Comparison of ENCODE assay signal across 18 mouse cellular contexts in the genomic region with DNA sequence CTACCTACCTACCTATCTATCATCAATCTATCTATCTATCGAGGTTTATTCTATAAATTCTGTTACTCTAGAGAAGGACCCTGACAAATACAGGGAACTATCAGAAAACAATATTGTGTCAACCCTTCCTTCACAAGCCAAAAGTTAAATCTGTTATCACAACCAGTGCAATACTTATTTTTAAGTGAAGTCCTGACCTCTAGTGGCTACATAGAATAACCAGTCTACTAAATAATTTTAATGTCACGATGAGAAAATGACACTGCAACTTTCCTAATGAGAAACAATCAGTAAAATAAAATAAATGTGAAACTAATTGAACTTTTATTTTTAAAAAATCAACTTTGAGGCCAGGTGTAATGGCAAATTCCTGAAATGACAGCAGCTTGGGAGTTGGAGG. TPM values are rescaled to one million over a fixed set of nuclear protein-coding genes. Genes with fewer than 3 reads are reported as not detected.
DNase-seq lines count a peak whose midpoint lies in the region; ATAC-seq and TF ChIP-seq lines count a peak whose summit lies in the region.
"Had no signal": no experiment of that assay in that cellular context is flagged by ENCODE, and none has a peak within 500 bp of the region (broad histone marks: within the 10 kb centered on the region; RNA-seq: fewer than 3 reads in every experiment).

No protein-coding gene starts in this region.

- no peak overlapping the region for H3K27ac ChIP-seq in kidney, adult 2 months (ENCODE audit: insufficient read depth, low read depth, low read length)
- no peak overlapping the region for H3K27ac ChIP-seq in kidney, embryonic 14.5 days (ENCODE audit: low read depth, low read length)
- H3K27ac ChIP-seq in midbrain, embryonic 14.5 days (replicated peaks; ENCODE audit: low read depth, low read length) = no peak overlapping the region
- H3K27ac ChIP-seq in midbrain, embryonic 10.5 days (replicated peaks) = no peak overlapping the region
- H3K27ac ChIP-seq: embryonic facial prominence, embryonic 13.5 days; limb, embryonic 12.5 days; stomach, embryonic 15.5 days had no signal

- no peak for TF ChIP-seq POLR2A in kidney, adult 2 months (IDR thresholded peaks at IDR 0.05; ENCODE audit: low read depth, low read length)

- no peaks in the 10 kb centered on the region for H3K36me3 ChIP-seq in kidney, adult 2 months (ENCODE audit: control insufficient read depth, insufficient read depth, low read length)
- H3K36me3 ChIP-seq in kidney, embryonic 14.5 days (ENCODE audit: control insufficient read depth, insufficient read depth, low read length) = no peaks in the 10 kb centered on the region
- H3K36me3 ChIP-seq in midbrain, embryonic 14.5 days (ENCODE audit: control insufficient read depth, insufficient read depth, low read length) = no peaks in the 10 kb centered on the region
- no peaks in the 10 kb centered on the region for H3K36me3 ChIP-seq in midbrain, embryonic 10.5 days
- H3K36me3 ChIP-seq: embryonic facial prominence, embryonic 13.5 days; limb, embryonic 12.5 days; stomach, embryonic 15.5 days had no signal

- CTCF ChIA-PET in Patski (lab: Charles Lee) = interaction anchor here (0.9 to 3.3 kb wide), 7 partner anchors 10 to 337 kb away, joined by 3 to 11 read pairs (median 4); no protein-coding TSS in a partner anchor

- POLR2A ChIA-PET in Patski (lab: Charles Lee) = no interaction called here

- H3K4me1 ChIP-seq in kidney, adult 2 months (ENCODE audit: control insufficient read depth, insufficient read depth, low read length) = no peaks in the 10 kb centered on the region; the same call in 1 of the 2 replicates
- no peaks in the 10 kb centered on the region for H3K4me1 ChIP-seq in kidney, embryonic 14.5 days (ENCODE audit: control insufficient read depth, insufficient read depth, low read length)
- H3K4me1 ChIP-seq in midbrain, embryonic 14.5 days (ENCODE audit: control insufficient read depth, insufficient read depth, low read length) = 0 out of 2 replicates have a peak, but pooled peaks cover 2% of the 10 kb centered on the region
- H3K4me1 ChIP-seq in midbrain, embryonic 10.5 days = peaks cover 11% of the 10 kb centered on the region
- H3K4me1 ChIP-seq: limb, embryonic 12.5 days had no signal

- no peaks in the 10 kb centered on the region for H3K9me3 ChIP-seq in kidney, embryonic 14.5 days (ENCODE audit: control insufficient read depth, low read length)
- H3K9me3 ChIP-seq in midbrain, embryonic 14.5 days (ENCODE audit: control insufficient read depth, low read length) = no peaks in the 10 kb centered on the region
- H3K9me3 ChIP-seq in midbrain, embryonic 10.5 days (replicated peaks) = no peaks in the 10 kb centered on the region
- H3K9me3 ChIP-seq: embryonic facial prominence, embryonic 13.5 days; limb, embryonic 12.5 days; stomach, embryonic 15.5 days had no signal

- in situ Hi-C loops in Patski (cut with MboI; ENCODE audit: low pct_unique_long_range_greater_than_20kb) = loop anchor here (5.0 kb wide), 1 partner anchor 337 kb away; no protein-coding TSS in a partner anchor

- H3K4me3 ChIP-seq in kidney, adult 2 months (ENCODE audit: insufficient read depth, low read depth, low read length) = no peak overlapping the region
- H3K4me3 ChIP-seq in kidney, embryonic 14.5 days (ENCODE audit: low read length) = no peak overlapping the region
- H3K4me3 ChIP-seq in midbrain, embryonic 14.5 days (replicated peaks; ENCODE audit: low read depth, low read length) = no peak overlapping the region
- H3K4me3 ChIP-seq in midbrain, embryonic 10.5 days = no peak overlapping the region
- H3K4me3 ChIP-seq: embryonic facial prominence, embryonic 13.5 days; limb, embryonic 12.5 days; stomach, embryonic 15.5 days had no signal

- H3K27me3 ChIP-seq in kidney, adult 2 months (replicated peaks; ENCODE audit: control insufficient read depth, insufficient read depth, low read length) = no peaks in the 10 kb centered on the region
- H3K27me3 ChIP-seq in kidney, embryonic 14.5 days (ENCODE audit: control insufficient read depth, insufficient read depth, low read length) = no peaks in the 10 kb centered on the region
- H3K27me3 ChIP-seq in midbrain, embryonic 14.5 days (ENCODE audit: control insufficient read depth, insufficient read depth, low read length) = no peaks in the 10 kb centered on the region
- peaks cover 4% of the 10 kb centered on the region; the same call in 1 of the 2 replicates for H3K27me3 ChIP-seq in midbrain, embryonic 10.5 days (ENCODE audit: low read depth, poor library complexity, severe bottlenecking)
- no peaks in the 10 kb centered on the region for H3K27me3 ChIP-seq in Patski
- H3K27me3 ChIP-seq: embryonic facial prominence, embryonic 13.5 days; limb, embryonic 12.5 days had no signal

- WGBS in kidney, adult 2 months = 28% methylated on average over 2 of the region's 2 CpGs
- 52% methylated on average over 2 of the region's 2 CpGs for WGBS in kidney, embryonic 14.5 days
- 53% methylated on average over 2 of the region's 2 CpGs for WGBS in midbrain, embryonic 14.5 days
- WGBS in midbrain, embryonic 10.5 days = 63% methylated on average over 2 of the region's 2 CpGs

- peak; percentile 12 for DNase-seq in kidney, adult 2 months
- DNase-seq in midbrain, embryonic 14.5 days = peak; percentile 73
- no peak for DNase-seq in midbrain, embryonic 10.5 days (ENCODE audit: low spot score)
- DNase-seq in Patski (ENCODE audit: low read depth, low spot score) = no peak
- DNase-seq in retina, postnatal 1 day = peak; percentile 10
- DNase-seq in gastrocnemius, adult 18-20 months (ENCODE audit: low spot score) = no peak
- no peak for DNase-seq in gastrocnemius, postnatal 4 days (ENCODE audit: low spot score in 2 of 2)
- DNase-seq: adrenal gland, postnatal 36 days; cerebellum, adult 18-20 months had no signal

- no peak overlapping the region for H3K9ac ChIP-seq in kidney, embryonic 14.5 days (ENCODE audit: low read depth, low read length)
- H3K9ac ChIP-seq in midbrain, embryonic 14.5 days (replicated peaks; ENCODE audit: low read length) = no peak overlapping the region
- H3K9ac ChIP-seq: embryonic facial prominence, embryonic 13.5 days; limb, embryonic 12.5 days; stomach, embryonic 15.5 days had no signal

- no peak for ATAC-seq in kidney, embryonic 14.5 days (ENCODE audit: low FRiP score, low TSS enrichment)
- ATAC-seq in midbrain, embryonic 14.5 days (ENCODE audit: low FRiP score, low TSS enrichment) = no peak
- no peak for ATAC-seq in Patski
- ATAC-seq: hindbrain, embryonic 16.5 days had no signal

- no peak overlapping the region for H3K4me2 ChIP-seq in kidney, embryonic 14.5 days (replicated peaks; ENCODE audit: low read depth, low read length)
- H3K4me2 ChIP-seq in midbrain, embryonic 14.5 days (ENCODE audit: low read length) = no peak overlapping the region
- H3K4me2 ChIP-seq: embryonic facial prominence, embryonic 13.5 days; heart, embryonic 11.5 days; limb, embryonic 12.5 days; stomach, embryonic 15.5 days had no signal

- no peak for TF ChIP-seq CTCF in kidney, adult 2 months (conservative IDR thresholded peaks at IDR 0.05; ENCODE audit: insufficient read depth, insufficient read length, low read depth, low read length)
- peak; percentile 62 for TF ChIP-seq CTCF in Patski (IDR thresholded peaks at IDR 0.05)

RNA-seq across cellular contexts. Expression of a gene that starts 3.5 kb away (rescaled TPM):
- 32.7 and 36.2 TPM in 2 replicates for polyA plus RNA-seq in kidney, adult 2 months (2012; rRNA removed)
- 84.4 and 121 TPM in 2 replicates for polyA plus RNA-seq in kidney, embryonic 14.5 days (2014; fragmentation: Nextera tagmentation; extraction: Ambion mirVana)
- 81.9 and 98.8 TPM in 2 replicates for polyA plus RNA-seq in midbrain, embryonic 14.5 days (2014; fragmentation: Nextera tagmentation; extraction: Ambion mirVana)
- polyA plus RNA-seq in midbrain, embryonic 10.5 days (2016; fragmentation: Nextera tagmentation; extraction: Ambion mirVana) = 101 and 117 TPM in 2 replicates
- polyA plus RNA-seq in Patski (2021) = 85.0 TPM
- 10 to 100 TPM in 1 of 2 experiments, 1 to 10 TPM in 1; 9.5 to 13.3 TPM for total RNA-seq in gastrocnemius, adult 18-20 months (2021)
- total RNA-seq in gastrocnemius, postnatal 4 days (2021) = 10 to 100 TPM; 41.6 to 49.7 TPM

RNA-seq across cellular contexts. Expression of a gene that starts 25.1 kb away (rescaled TPM):
- polyA plus RNA-seq in kidney, adult 2 months (2012; rRNA removed) = not detected in 2 replicates
- polyA plus RNA-seq in kidney, embryonic 14.5 days (2014; fragmentation: Nextera tagmentation; extraction: Ambion mirVana) = 2.8 TPM in 1 of 2 replicates, not detected in the other
- polyA plus RNA-seq in midbrain, embryonic 14.5 days (2014; fragmentation: Nextera tagmentation; extraction: Ambion mirVana) = 0.73 and 1.1 TPM in 2 replicates
- 0.36 and 0.56 TPM in 2 replicates for polyA plus RNA-seq in midbrain, embryonic 10.5 days (2016; fragmentation: Nextera tagmentation; extraction: Ambion mirVana)
- polyA plus RNA-seq in Patski (2021) = 0.56 TPM
- not detected for total RNA-seq in gastrocnemius, adult 18-20 months (2021)
- total RNA-seq in gastrocnemius, postnatal 4 days (2021) = not detected
- total RNA-seq: adrenal gland, postnatal 36 days; megakaryocyte, adult 5-6 weeks had no signal
- polyA plus RNA-seq: embryonic facial prominence, embryonic 13.5 days; frontal cortex, adult 2 months; large intestine, adult 2 months; limb, embryonic 12.5 days; stomach, embryonic 15.5 days had no signal

RNA-seq across cellular contexts. Expression of a gene that starts 46.1 kb away (rescaled TPM):
- 10.2 and 16.7 TPM in 2 replicates for polyA plus RNA-seq in kidney, adult 2 months (2012; rRNA removed)
- 182 and 185 TPM in 2 replicates for polyA plus RNA-seq in kidney, embryonic 14.5 days (2014; fragmentation: Nextera tagmentation; extraction: Ambion mirVana)
- polyA plus RNA-seq in midbrain, embryonic 14.5 days (2014; fragmentation: Nextera tagmentation; extraction: Ambion mirVana) = 76.0 and 81.0 TPM in 2 replicates
- polyA plus RNA-seq in midbrain, embryonic 10.5 days (2016; fragmentation: Nextera tagmentation; extraction: Ambion mirVana) = 163 and 180 TPM in 2 replicates
- polyA plus RNA-seq in Patski (2021) = 76.0 TPM
- total RNA-seq in gastrocnemius, adult 18-20 months (2021) = 10 to 100 TPM; 10.2 to 10.9 TPM
- 10 to 100 TPM; 28.9 to 33.7 TPM for total RNA-seq in gastrocnemius, postnatal 4 days (2021)

RNA-seq across cellular contexts. Expression of a gene that starts 46.2 kb away (rescaled TPM):
- polyA plus RNA-seq in kidney, adult 2 months (2012; rRNA removed) = 20.1 and 22.2 TPM in 2 replicates
- 62.7 and 66.3 TPM in 2 replicates for polyA plus RNA-seq in kidney, embryonic 14.5 days (2014; fragmentation: Nextera tagmentation; extraction: Ambion mirVana)
- 48.3 and 55.5 TPM in 2 replicates for polyA plus RNA-seq in midbrain, embryonic 14.5 days (2014; fragmentation: Nextera tagmentation; extraction: Ambion mirVana)
- 42.4 and 44.6 TPM in 2 replicates for polyA plus RNA-seq in midbrain, embryonic 10.5 days (2016; fragmentation: Nextera tagmentation; extraction: Ambion mirVana)
- polyA plus RNA-seq in Patski (2021) = 67.2 TPM
- total RNA-seq in gastrocnemius, adult 18-20 months (2021) = 1 to 10 TPM; 6.5 to 7.6 TPM
- 10 to 100 TPM; 22.8 to 24.7 TPM for total RNA-seq in gastrocnemius, postnatal 4 days (2021)

Comparison
In these comparisons a context has a peak if more than half of its experiments do, and no peak if none do; other contexts are left out.
1. DNase-seq: peak in kidney, adult 2 months (single experiment), midbrain, embryonic 14.5 days (single experiment) and retina, postnatal 1 day (single experiment); none in midbrain, embryonic 10.5 days (single experiment), Patski (single experiment), gastrocnemius, adult 18-20 months (single experiment) and gastrocnemius, postnatal 4 days (0 of 2).